Mouse (Mus musculus) monocyte, adult 5-6 weeks (primary cell): ENCODE measurements around the gene E030025P04Rik. TPM values are rescaled to one million over a fixed set of nuclear protein-coding genes. Genes with fewer than 3 reads are reported as not detected.

Source experiments
- ATAC-seq: fragments of 153-309, 156-312 bp; replicated peaks from 2 replicates; pipeline ENCODE4 v1.8.0; 2017; ENCODE audit warnings: mild to moderate bottlenecking; ENCODE audit not compliant: low TSS enrichment, insufficient number of reproducible peaks, severe bottlenecking, poor library complexity, low FRiP score
- total RNA-seq: library from RNA; stranded (forward); fragments of 200-1000, 200-491, 200-594 nt; gene quantifications from 3 replicates; pipeline ENCODE4 v1.2.3, GENCODE M21; 2017

The E030025P04Rik gene
- total RNA-seq, 1 experiment from 2014 or later: not detected

- ATAC-seq: no peak
Measured at GRCm38 (mm10) chr11:109106181-109106580, 38.0 kb downstream of the E030025P04Rik start.

- ATAC-seq: no peak
Measured at GRCm38 (mm10) chr11:109103386-109103785, 40.8 kb downstream of the E030025P04Rik start.

GRCm38 (mm10) chr11:109102646-109103045, 41.5 kb downstream of the E030025P04Rik start:
- no peak for ATAC-seq

GRCm38 (mm10) chr11:109100266-109100665, 43.9 kb downstream of the E030025P04Rik start:
- no peak for ATAC-seq

GRCm38 (mm10) chr11:109091821-109092220, 52.3 kb downstream of the E030025P04Rik start:
- no peak for ATAC-seq

Other genes starting within 250 kb of the E030025P04Rik start
- gene Axin2, start 224.0 kb downstream of the E030025P04Rik start, total RNA-seq: 1.5 to 5.5 TPM (median 2.2 TPM) in 3 replicates
- gene Rgs9, start 153.8 kb upstream of the E030025P04Rik start, total RNA-seq: 0.19 to 0.78 TPM in 2 of 3 replicates, not detected in the other
- gene Gna13, start 218.5 kb upstream of the E030025P04Rik start, total RNA-seq: 71.1 to 88.8 TPM (median 81.3 TPM) in 3 replicates